Mouse (Mus musculus) cerebral cortex, adult 2 months (tissue): ENCODE results near the gene Olfr259.

Source experiments
- WGBS: fragments of 180-500 bp; shearing (Covaris S2); methylation state at CpG from one replicate; pipeline ENCODE4 v1.1.7; 2018; 5-methylcytosine and 5-hydroxymethylcytosine counted together

The Olfr259 gene

GRCm38 (mm10) chr2:87114467-87114866 lies at the start of gene Olfr259:
Gene Olfr259, minus strand, starts transcription at chr2:87114567.

GRCm38 (mm10) chr2:87152524-87152923 lies 38.2 kb upstream of the Olfr259 start, which contains the start of gene Olfr1111:
Gene Olfr1111, minus strand, starts transcription at chr2:87152624.

GRCm38 (mm10) chr2:87140200-87140599 lies 25.8 kb upstream of the Olfr259 start, which contains the start of gene Olfr1110:
Gene Olfr1110, minus strand, starts transcription at chr2:87140300.
- 82% methylated on average over 1 of the region's 1 CpGs for WGBS

GRCm38 (mm10) chr2:87095908-87096307 lies 18.5 kb downstream of the Olfr259 start, which contains the start of gene Olfr1109:
Gene Olfr1109, minus strand, starts transcription at chr2:87096008.
- 60% methylated on average over 1 of the region's 1 CpGs for WGBS

- 77% methylated on average over 1 of the region's 1 CpGs for WGBS
Observed at GRCm38 (mm10) chr2:87075717-87076116, 38.6 kb downstream of the Olfr259 start, which contains the start of gene Olfr1107. Gene Olfr1107, minus strand, starts transcription at chr2:87075817.
